Mouse (Mus musculus): ENCODE measurements around the gene Vmn2r29. TPM values are rescaled to one million over a fixed set of nuclear protein-coding genes. Genes with fewer than 3 reads are reported as not detected.
"Not testable (repeated sequence)": the region's sequence is repeated elsewhere in the genome, so short reads cannot be mapped to it uniquely, and the experiment has no call there.

Gene Vmn2r29
- 1 to 10 TPM; 2.0 to 2.2 TPM for total RNA-seq (2021)

DNA sequence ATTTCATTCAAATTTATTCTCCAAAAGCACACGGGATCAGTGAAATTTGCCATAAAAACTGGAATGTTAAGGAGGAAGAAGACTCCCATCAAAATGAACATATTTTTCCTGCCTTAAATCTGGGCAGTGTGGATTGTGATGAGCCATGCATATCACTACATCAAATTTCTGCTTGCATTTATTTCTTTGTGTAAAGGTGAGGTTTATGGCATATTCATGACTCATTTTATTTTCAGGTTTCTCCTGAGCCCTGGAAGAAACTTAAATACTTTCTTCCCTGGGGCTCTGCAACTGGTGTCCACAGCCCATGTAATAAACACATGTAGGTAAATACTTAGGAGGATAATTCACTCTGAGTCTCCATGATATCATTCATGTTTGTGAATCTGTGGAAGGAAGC, at the start of gene Vmn2r29:
Gene Vmn2r29, minus strand, starts transcription at position 101 of the 400 bp plus-strand sequence.
- DNase-seq (ENCODE audit: extremely low spot score in 1 of 2, low spot score in 2 of 2); intact Hi-C loops (cut with DNase I): not testable (repeated sequence)

DNA sequence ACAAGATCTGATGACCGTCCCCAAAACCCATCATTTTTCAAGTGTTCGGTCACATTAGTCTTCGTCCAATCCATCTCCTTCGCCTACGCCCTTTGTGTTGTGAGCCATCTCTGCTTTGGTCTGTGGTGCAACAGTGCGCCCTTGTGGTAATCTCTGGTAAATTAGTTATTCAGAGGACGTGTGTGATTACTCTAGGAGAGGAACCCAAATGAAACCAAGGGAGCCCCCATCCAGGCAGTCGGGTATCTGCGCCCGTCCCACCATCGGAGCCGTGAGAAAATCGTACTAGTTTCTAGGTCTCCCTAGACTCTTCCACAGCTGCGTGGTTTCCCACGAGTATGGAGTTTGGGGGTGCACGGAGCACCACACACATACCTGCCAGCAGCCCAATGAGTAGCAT, 48.5 kb upstream of the Vmn2r29 start:
- peak; percentile 34 to 46 for DNase-seq (ENCODE audit: extremely low spot score in 1 of 2, low spot score in 2 of 2)
- intact Hi-C loops (cut with DNase I) = no loop called here

GRCm38 (mm10) chr7:7281383-7281782, 34.3 kb upstream of the Vmn2r29 start:
- intact Hi-C loops (cut with DNase I) = loop anchor here (10.0 kb wide), 2 partner anchors 337 to 857 kb away; no protein-coding TSS in a partner anchor
- no peak for DNase-seq (ENCODE audit: extremely low spot score in 1 of 2, low spot score in 2 of 2)

GRCm38 (mm10) chr7:7277966-7278567, 30.9 kb upstream of the Vmn2r29 start, which contains the start of gene Gm45844:
Gm45844 (minus strand) TSS chr7:7278289.
- intact Hi-C loops (cut with DNase I) = loop anchor here (5.0 kb wide), 1 partner anchor 691 kb away; no protein-coding TSS in a partner anchor
- peak; percentile 88 to 92 for DNase-seq (ENCODE audit: extremely low spot score in 1 of 2, low spot score in 2 of 2)

DNA sequence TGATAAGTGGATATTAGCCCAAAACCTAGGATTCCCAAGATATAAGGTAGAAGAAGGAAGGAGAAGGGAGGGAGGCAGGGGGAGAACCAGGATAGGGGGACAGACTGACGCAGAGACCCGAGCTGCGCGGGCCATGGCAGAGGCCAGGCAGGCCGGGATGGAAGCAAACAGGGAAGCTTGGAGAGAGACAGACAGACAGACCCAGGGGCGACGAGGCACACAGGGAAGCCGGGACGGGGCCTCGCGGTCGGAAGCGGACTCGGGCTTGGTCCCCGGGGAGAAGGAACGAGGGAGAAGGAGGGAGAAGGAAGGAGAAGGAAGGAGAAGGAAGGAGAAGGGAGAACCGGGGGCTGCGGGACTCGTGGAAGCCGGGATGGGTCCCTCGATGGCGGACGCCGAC, 30.4 kb upstream of the Vmn2r29 start:
- intact Hi-C loops (cut with DNase I) = loop anchor here (5.0 kb wide), 1 partner anchor 690 kb away; no protein-coding TSS in a partner anchor
- peak in 1 of 2 experiments; percentile 57 for DNase-seq (ENCODE audit: extremely low spot score in 1 of 2, low spot score in 2 of 2)

- intact Hi-C loops (cut with DNase I) = not testable (repeated sequence)
- DNase-seq (ENCODE audit: extremely low spot score in 1 of 2, low spot score in 2 of 2) = peak; percentile 27 to 31
Measured at GRCm38 (mm10) chr7:7209313-7210151, 37.6 kb downstream of the Vmn2r29 start, which contains the start of gene Zfp772. Zfp772 (minus strand) TSS chr7:7209998.

DNA sequence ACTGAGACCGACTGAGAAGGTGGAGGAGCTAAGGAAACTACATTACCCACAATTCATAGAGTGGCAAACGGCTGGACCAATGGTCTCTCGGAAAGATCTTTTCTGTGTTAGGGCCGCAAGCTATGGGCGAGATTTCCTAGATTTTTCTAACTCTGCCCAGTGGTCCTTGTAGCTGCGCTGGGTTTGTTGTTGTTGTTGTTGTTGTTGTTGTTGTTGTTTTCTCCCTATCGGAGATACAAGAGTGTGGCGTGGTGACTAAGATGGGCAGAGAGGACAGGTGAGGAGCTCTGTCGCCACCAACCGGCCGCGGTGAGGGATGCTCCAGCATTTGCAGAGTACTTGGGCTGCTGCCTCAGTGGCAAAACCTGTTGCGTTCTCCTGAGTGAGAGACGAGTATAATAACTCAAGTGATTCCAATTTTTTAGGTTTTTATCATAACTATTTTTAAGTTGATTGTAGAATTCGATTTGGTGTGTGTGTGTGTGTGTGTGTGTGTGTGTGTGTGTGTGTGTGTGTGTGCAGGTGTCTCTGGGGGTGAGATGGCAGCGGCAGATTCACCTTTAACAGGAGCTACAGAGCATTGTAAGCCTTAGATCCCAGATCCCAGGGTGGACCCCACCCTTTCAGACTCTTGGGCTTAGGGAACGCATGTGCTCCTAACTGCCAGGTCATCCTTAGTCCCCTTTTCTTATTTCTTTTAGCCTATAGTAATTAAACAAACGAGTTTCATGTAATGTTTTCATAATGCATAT, 58.8 kb downstream of the Vmn2r29 start:
- intact Hi-C loops (cut with DNase I) = no loop called here
- peak; percentile 60 to 85 for DNase-seq (ENCODE audit: extremely low spot score in 1 of 2, low spot score in 2 of 2)

- intact Hi-C loops (cut with DNase I) = no loop called here
- no peak for DNase-seq (ENCODE audit: extremely low spot score in 1 of 2, low spot score in 2 of 2)
Measured at GRCm38 (mm10) chr7:7187417-7188190, 59.5 kb downstream of the Vmn2r29 start.

GRCm38 (mm10) chr7:7185897-7186296, 61.2 kb downstream of the Vmn2r29 start:
- intact Hi-C loops (cut with DNase I) = no loop called here

More at GRCm38 (mm10) chr7:7185897-7186296, 61.2 kb downstream of the Vmn2r29 start:
- DNase-seq (ENCODE audit: extremely low spot score in 1 of 2, low spot score in 2 of 2) = no peak

Other genes with a start within 250 kb of the Vmn2r29 start
- gene Zfp954, start 125.8 kb downstream of the Vmn2r29 start, total RNA-seq (2021) = 10 to 100 TPM; 11.9 to 12.0 TPM
- 1 to 10 TPM; 1.8 to 2.7 TPM for gene Zfp773, start 110.6 kb downstream of the Vmn2r29 start, total RNA-seq (2021)
- gene Zfp418, start 76.0 kb downstream of the Vmn2r29 start, total RNA-seq (2021) = 1 to 10 TPM; 5.8 to 6.3 TPM
- 1 to 10 TPM; 8.7 to 9.2 TPM for gene Zfp772, start 37.3 kb downstream of the Vmn2r29 start, total RNA-seq (2021)
- 10 to 100 TPM; 12.3 to 13.5 TPM for gene Gm45844, start 31.0 kb upstream of the Vmn2r29 start, total RNA-seq (2021)
- 100 to 1,000 TPM; 171 to 174 TPM for gene Clcn4, start 53.5 kb upstream of the Vmn2r29 start, total RNA-seq (2021)
- gene Vmn2r30, start 90.3 kb upstream of the Vmn2r29 start, total RNA-seq (2021) = under 1 TPM; 0.10 to 0.15 TPM
- gene Gm45783, start 127.2 kb upstream of the Vmn2r29 start, total RNA-seq (2021) = not detected
- gene Vmn2r31, start 152.4 kb upstream of the Vmn2r29 start, total RNA-seq (2021) = not detected
- not detected for gene Vmn2r32, start 232.7 kb upstream of the Vmn2r29 start, total RNA-seq (2021)